Mouse (Mus musculus) liver, postnatal 0 days (tissue): ENCODE data around the gene Acot6. TPM values are rescaled to one million over a fixed set of nuclear protein-coding genes. Genes with fewer than 3 reads are reported as not detected.

Experiments
- ATAC-seq: fragments of 200-750 bp; cut with Nextera tagmentation; 2 replicates; pipeline ENCODE4 v1.8.0; 2017; ENCODE audit warnings: mild to moderate bottlenecking, moderate library complexity
- DNase-seq: peaks from one replicate; pipeline ENCODE4 v3.0.0-alpha.2; 2016
- H3K27ac ChIP-seq: fragments of 300-500 bp; sonication (generic); 2 replicates; pipeline ENCODE4 v1.5.1; 2014; ENCODE audit warnings: antibody characterized with exemption, moderate library complexity, mild to moderate bottlenecking, low read depth
- H3K27me3 ChIP-seq: fragments of 300-500 bp; sonication (generic); 2 replicates; pipeline ENCODE4 v1.6.1; 2014; ENCODE audit warnings: low read length, control low read depth, mixed read lengths; ENCODE audit not compliant: insufficient read depth
- H3K36me3 ChIP-seq: fragments of 300-500 bp; sonication (generic); replicated peaks from 2 replicates; pipeline ENCODE4 v1.6.1; 2014; ENCODE audit warnings: mild to moderate bottlenecking, control low read depth, low read length, moderate library complexity, mixed read lengths; ENCODE audit not compliant: insufficient read depth
- H3K4me1 ChIP-seq: fragments of 300-500 bp; sonication (generic); 2 replicates; pipeline ENCODE4 v1.6.1; 2014; ENCODE audit warnings: antibody characterized with exemption, mild to moderate bottlenecking, control low read depth; ENCODE audit not compliant: insufficient read depth
- H3K4me2 ChIP-seq: fragments of 300-500 bp; sonication (generic); 2 replicates; pipeline ENCODE4 v1.6.1; 2014; ENCODE audit warnings: low read depth, mild to moderate bottlenecking, low read length, moderate library complexity, mixed read lengths
- H3K4me3 ChIP-seq: fragments of 300-500 bp; sonication (generic); 2 replicates; pipeline ENCODE4 v1.5.1; 2014; ENCODE audit warnings: low read depth, low read length
- H3K9ac ChIP-seq: fragments of 300-500 bp; sonication (generic); replicated peaks from 2 replicates; pipeline ENCODE4 v1.6.1; 2014; ENCODE audit warnings: mild to moderate bottlenecking, moderate library complexity
- H3K9me3 ChIP-seq: fragments of 300-500 bp; sonication (generic); 2 replicates; pipeline ENCODE4 v1.6.1; 2016; ENCODE audit warnings: mild to moderate bottlenecking, control low read depth, low read length, mixed read lengths
- CTCF ChIP-seq: sonication (generic); IDR thresholded peaks from 2 replicates; pipeline ENCODE4 v1.5.1; 2016; ENCODE audit warnings: antibody characterized with exemption, low read depth
- EP300 ChIP-seq: IDR thresholded peaks from 2 replicates; pipeline ENCODE4 v1.6.1; 2016; ENCODE audit warnings: antibody characterized with exemption, low read depth, mild to moderate bottlenecking
- WGBS: fragments of 180-500 bp; shearing (Covaris S2); extraction: QIAGEN DNeasy Blood & Tissue Kit; methylation state at CpG from one replicate; pipeline ENCODE4 v1.1.7; 2014; ENCODE audit not compliant: insufficient replicate concordance; 5-methylcytosine and 5-hydroxymethylcytosine counted together
- polyA plus RNA-seq: library from polyadenylated mRNA; unstranded; fragments of >200 nt; fragmentation: Nextera tagmentation; extraction: Ambion mirVana; gene quantifications from 2 replicates; pipeline ENCODE4 v1.2.1, GENCODE M21; 2015

Acot6 gene
- polyA plus RNA-seq, 1 experiment from 2014 or later = 1.9 TPM

DNA sequence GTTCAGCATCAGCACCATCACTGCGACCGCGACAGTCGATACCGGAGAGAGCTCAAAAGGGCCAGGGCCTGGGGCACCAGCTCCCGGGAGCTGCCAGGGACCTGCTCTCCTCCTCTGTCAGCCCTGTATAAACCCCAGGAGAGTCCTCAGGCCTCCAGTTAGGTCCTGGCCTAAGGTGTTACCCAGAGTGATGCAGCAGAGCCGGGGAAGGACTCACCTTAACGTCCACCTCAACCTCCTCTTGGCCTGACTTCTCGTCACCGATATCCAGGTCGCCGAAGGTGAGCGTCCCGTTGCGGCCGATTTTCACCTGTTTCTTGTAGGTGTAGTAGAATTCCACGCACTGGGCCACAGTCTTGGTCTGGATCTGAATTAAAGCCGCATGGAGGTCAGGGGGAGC, 55.8 kb downstream of the Acot6 start:
- DNase-seq (no peak), ATAC-seq (no peak)
- TF ChIP-seq EP300 (no peak), CTCF (no peak)
- H3K27ac ChIP-seq = no peak overlapping the region
- H3K36me3 ChIP-seq = peaks cover 87% of the 10 kb centered on the region
- no peak overlapping the region for H3K9ac ChIP-seq
- no peak overlapping the region for H3K4me3 ChIP-seq
- H3K9me3 ChIP-seq = no peaks in the 10 kb centered on the region
- no peak overlapping the region for H3K4me2 ChIP-seq
- WGBS = 95% methylated on average over 18 of the region's 18 CpGs
- H3K4me1 ChIP-seq = peaks cover 21% of the 10 kb centered on the region
- no peaks in the 10 kb centered on the region for H3K27me3 ChIP-seq

DNA sequence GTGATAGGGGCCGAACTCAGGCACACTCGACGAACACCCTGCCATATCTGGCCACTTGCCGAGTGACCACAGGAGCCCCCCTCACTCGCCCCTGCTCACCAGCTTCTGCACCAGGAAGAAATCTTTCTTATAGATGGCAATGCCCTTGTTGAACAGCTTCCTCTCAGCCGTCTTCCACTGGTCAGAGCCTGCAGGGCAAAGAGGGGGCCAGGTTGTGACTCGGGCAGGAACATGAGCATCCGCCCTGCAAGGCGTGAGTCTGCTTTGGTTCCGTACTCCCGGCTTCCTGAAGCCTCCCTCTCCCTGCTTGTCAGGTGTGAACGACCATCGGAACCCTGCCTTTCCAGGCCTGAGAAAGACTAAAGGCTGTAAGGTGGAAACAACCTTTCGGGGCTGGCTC, 57.7 kb downstream of the Acot6 start:
- ATAC-seq (no peak), DNase-seq (no peak)
- H3K4me2 ChIP-seq = no peak overlapping the region
- 86% methylated on average over 14 of the region's 14 CpGs for WGBS
- no peaks in the 10 kb centered on the region for H3K27me3 ChIP-seq
- H3K9me3 ChIP-seq = no peaks in the 10 kb centered on the region
- peaks cover 83% of the 10 kb centered on the region for H3K36me3 ChIP-seq
- no peak overlapping the region for H3K4me3 ChIP-seq
- H3K9ac ChIP-seq = no peak overlapping the region
- TF ChIP-seq EP300 = no peak
- no peak for TF ChIP-seq CTCF
- H3K27ac ChIP-seq = no peak overlapping the region
- H3K4me1 ChIP-seq = peaks cover 14% of the 10 kb centered on the region

DNA sequence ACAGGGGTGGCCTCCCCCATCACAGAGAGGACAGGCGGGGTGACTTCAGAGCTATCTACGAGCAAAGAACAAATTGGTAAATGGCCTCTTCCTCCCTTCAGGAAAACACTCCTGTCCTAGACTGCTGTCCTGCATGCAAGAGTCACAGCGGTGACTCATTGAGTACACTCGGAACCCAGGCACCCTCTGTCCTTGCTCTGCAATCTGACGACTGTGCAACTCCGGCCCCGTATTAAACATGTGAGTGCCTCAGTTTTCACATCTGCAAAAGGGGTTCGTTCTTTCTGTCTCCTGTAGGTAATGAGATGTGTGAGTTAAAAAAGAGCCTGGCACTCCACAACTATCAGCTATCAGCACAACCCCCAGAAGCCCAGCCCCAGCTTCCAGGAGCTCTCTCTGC, 60.0 kb downstream of the Acot6 start:
- ATAC-seq (no peak), DNase-seq (no peak)
- Histone ChIP-seq H3K9ac (no peak overlapping the region), H3K4me3 (no peak overlapping the region), H3K27me3 (no peaks in the 10 kb centered on the region), H3K4me2 (no peak overlapping the region), H3K27ac (no peak overlapping the region), H3K36me3 (peaks cover 73% of the 10 kb centered on the region), H3K4me1 (peaks cover 14% of the 10 kb centered on the region), H3K9me3 (no peaks in the 10 kb centered on the region)
- no peak for TF ChIP-seq EP300
- WGBS = 88% methylated on average over 8 of the region's 8 CpGs

Other genes starting within 250 kb of the Acot6 start
- gene Numb, start 178.7 kb upstream of the Acot6 start, polyA plus RNA-seq = 13.0 and 14.5 TPM in 2 replicates
- gene Riox1, start 150.0 kb upstream of the Acot6 start, polyA plus RNA-seq = 6.2 and 8.1 TPM in 2 replicates
- gene Heatr4, start 115.8 kb upstream of the Acot6 start, polyA plus RNA-seq = not detected in 2 replicates
- 32.8 and 39.4 TPM in 2 replicates for gene Acot2, start 112.8 kb upstream of the Acot6 start, polyA plus RNA-seq
- gene Acot1, start 91.2 kb upstream of the Acot6 start, polyA plus RNA-seq = 87.8 and 106 TPM in 2 replicates
- 29.0 and 35.0 TPM in 2 replicates for gene Acot4, start 62.3 kb upstream of the Acot6 start, polyA plus RNA-seq
- gene Gm49366, start 61.7 kb upstream of the Acot6 start, polyA plus RNA-seq = not detected in 2 replicates
- 37.2 and 43.0 TPM in 2 replicates for gene Acot3, start 48.5 kb upstream of the Acot6 start, polyA plus RNA-seq
- 0.37 and 0.54 TPM in 2 replicates for gene Acot5, start 31.3 kb upstream of the Acot6 start, polyA plus RNA-seq
- 0.13 and 0.21 TPM in 2 replicates for gene Dnal1, start 13.7 kb downstream of the Acot6 start, polyA plus RNA-seq
- gene Pnma1, start 47.8 kb downstream of the Acot6 start, polyA plus RNA-seq = 0.28 and 0.35 TPM in 2 replicates
- 2.6 and 2.8 TPM in 2 replicates for gene Elmsan1, start 118.2 kb downstream of the Acot6 start, polyA plus RNA-seq
- 28.0 and 30.2 TPM in 2 replicates for gene Ptgr2, start 184.6 kb downstream of the Acot6 start, polyA plus RNA-seq
- 19.0 and 22.7 TPM in 2 replicates for gene Zfp410, start 216.2 kb downstream of the Acot6 start, polyA plus RNA-seq